Mouse (Mus musculus) heart, adult 8-10 months (tissue): ENCODE results near the gene Mt1. TPM values are rescaled to one million over a fixed set of nuclear protein-coding genes. Genes with fewer than 3 reads are reported as not detected.

ENCODE experiments used
- DNase-seq: peaks from one replicate; pipeline ENCODE4 v3.0.0; 2022; ENCODE audit warnings: low spot score
- total RNA-seq, 4 experiments: library from RNA; stranded (reverse); gene quantifications; 2 replicates each; pipeline ENCODE4 v1.2.4; 2022

Mt1 gene
- total RNA-seq, 4 experiments from 2014 or later = 196 to 496 (median 239) TPM

GRCm38 (mm10) chr8:94172809-94173732, 5.8 kb upstream of the Mt1 start:
- DNase-seq = no peak

DNA sequence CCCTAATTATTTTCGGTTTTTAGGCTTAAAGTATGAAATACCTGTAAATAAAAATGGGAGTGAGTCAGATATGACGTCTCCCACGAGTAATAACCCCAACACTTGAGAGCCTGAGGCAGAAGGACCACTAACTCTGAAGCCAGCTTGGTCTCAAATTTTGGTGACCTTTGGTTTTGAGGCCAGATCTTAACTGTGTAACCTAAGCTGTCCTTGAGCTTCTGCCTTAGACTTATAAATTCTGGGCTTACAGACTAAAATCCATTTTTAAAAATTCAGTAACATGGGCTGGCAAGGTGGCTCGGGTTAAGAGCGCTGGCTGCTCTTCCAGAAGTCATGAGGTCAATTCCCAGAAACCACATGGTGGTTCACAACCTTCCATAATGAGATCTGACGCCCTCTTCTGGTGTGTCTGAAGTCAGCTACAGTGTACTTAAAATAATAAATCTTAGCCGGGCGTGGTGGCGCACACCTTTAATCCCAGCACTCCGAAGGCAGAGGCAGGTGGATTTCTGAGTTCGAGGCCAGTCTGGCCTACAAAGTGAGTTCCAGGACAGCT, 5.0 kb upstream of the Mt1 start:
- DNase-seq = no peak

GRCm38 (mm10) chr8:94174619-94175213, 4.2 kb upstream of the Mt1 start:
- DNase-seq = no peak

DNA sequence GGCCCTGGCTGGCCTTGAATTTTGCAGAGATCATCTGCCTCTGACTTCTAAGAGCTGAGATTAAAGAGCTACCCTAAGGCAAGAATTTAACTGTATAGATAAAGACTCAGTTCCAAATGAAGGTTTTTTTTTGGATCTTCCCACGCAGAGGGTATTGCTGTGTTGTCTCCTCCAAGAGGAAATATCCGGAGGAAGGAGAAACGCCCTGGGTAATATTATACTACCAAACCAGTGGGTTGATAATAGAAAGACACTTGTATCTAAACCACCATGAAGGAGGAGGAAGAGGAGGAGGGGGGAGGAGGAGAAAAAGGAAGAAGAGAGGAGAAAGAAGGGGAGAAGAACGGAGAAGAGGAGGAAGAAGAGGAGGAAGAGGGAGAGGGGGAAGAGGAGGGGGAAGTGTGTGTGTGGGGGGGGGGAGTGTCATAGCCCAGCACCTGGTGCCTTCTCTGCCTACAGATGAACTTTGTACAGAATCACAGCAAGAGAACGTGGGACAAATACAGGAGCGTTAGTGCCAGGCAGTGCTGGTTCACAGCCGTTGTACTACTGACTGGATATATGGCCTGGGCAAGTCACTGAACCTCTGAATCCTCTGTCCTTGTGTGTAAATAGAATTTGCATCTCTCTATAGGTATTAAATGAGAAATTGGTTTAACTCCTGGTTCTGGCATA, 1.0 kb upstream of the Mt1 start:
- DNase-seq = no peak

- no peak for DNase-seq
Observed at GRCm38 (mm10) chr8:94179713-94180560, 1.1 kb downstream of the Mt1 start.

GRCm38 (mm10) chr8:94180561-94180908, 1.7 kb downstream of the Mt1 start:
- no peak for DNase-seq

DNA sequence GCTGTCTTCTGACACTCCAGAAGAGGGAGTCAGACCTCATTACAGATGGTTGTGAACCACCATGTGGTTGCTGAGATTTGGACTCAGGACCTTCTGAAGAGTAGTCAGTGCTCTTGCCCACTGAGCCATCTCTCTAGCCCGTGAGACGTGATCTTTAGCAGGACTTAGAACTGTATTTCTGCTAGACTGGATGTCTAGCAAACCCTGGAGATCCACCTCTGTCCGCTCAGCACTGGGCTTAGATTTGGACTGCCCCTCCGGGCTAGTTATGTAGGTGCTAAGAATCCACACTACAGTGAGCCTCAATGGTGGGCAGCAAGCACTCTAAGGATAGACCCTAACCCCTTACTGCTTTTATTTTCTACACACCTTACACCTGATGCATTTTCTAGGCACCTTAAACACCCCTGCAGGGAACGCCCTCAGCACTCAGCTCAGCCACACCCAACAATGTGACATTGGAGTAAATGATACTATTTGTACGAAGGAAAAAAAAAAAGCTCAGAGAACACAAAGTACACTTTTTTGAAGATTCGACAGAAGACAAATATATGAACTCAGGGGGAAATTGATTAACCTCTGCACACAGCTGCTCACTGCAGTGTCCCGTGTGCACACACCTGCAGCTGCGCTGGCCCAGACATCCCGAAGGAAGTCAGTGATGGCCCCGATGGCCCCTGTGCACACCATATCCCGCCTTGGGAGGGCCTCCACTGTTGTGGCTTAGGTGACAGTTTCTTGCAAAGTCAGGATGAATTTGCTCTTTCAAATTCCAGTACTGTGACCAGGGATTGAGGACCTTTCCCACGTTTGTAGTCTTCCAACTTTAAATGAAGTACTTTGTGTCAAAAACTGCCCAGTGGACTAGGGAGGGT, 3.4 kb downstream of the Mt1 start:
- DNase-seq = no peak

DNA sequence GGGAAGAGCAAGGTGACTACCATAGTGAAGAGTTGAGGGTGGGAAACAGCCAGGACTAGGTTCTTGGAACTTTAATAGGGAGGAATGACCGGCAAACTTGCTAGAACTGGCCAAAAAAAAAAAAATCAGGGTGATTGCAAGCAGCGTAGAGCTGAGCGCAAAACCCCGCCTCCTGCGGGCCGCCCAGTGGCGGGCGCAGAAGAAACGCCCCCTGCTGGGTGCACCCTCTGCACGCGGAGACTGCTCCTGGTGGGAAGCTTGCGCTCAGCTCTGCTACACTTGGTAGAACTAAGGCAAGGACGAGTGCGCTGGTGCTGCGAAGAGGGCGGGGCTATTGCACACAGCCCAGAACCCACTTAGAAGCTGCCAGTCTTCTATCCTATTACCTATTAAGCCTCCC, 4.2 kb downstream of the Mt1 start:
- DNase-seq = peak; percentile 73

- no peak for DNase-seq
Observed at GRCm38 (mm10) chr8:94184357-94184843, 5.5 kb downstream of the Mt1 start.

- DNase-seq = no peak
Observed at GRCm38 (mm10) chr8:94185791-94186190, 6.9 kb downstream of the Mt1 start.

GRCm38 (mm10) chr8:94186542-94186941, 7.7 kb downstream of the Mt1 start:
- peak; percentile 59 for DNase-seq

DNA sequence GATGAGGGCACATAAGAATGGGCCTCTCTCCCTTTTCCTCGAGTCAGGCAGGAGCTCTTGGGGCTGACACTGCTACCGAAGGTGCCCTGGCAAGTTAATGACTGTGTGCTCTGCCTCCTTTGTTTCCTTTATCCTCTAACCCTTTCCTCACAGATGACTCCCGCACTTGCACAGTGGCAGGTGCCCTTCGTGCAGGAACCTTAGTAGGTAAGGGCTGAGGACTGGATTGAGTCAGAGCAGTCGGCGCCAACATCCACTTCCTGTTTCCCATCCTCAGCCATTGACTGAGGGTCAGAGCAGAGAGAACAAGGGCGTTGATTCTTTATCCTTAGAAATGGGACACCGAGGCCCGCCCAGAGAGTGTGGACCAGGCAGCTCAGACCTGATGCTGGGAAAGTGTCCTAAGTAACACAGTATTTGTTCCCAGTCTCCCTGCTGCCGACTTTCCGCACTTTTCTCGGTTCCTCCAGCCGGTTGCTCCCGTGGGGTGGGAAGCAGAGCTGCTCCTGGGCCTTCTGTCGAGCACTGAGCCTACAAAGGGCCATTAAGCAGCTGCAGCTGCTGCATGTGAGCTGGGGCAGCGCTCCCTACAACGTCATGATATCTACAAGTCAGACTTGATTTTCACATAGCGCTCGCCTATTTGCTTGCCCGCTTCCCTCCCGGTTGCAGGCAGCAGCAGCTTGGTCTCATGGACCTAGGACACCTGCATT, 8.6 kb downstream of the Mt1 start:
- DNase-seq = no peak

DNA sequence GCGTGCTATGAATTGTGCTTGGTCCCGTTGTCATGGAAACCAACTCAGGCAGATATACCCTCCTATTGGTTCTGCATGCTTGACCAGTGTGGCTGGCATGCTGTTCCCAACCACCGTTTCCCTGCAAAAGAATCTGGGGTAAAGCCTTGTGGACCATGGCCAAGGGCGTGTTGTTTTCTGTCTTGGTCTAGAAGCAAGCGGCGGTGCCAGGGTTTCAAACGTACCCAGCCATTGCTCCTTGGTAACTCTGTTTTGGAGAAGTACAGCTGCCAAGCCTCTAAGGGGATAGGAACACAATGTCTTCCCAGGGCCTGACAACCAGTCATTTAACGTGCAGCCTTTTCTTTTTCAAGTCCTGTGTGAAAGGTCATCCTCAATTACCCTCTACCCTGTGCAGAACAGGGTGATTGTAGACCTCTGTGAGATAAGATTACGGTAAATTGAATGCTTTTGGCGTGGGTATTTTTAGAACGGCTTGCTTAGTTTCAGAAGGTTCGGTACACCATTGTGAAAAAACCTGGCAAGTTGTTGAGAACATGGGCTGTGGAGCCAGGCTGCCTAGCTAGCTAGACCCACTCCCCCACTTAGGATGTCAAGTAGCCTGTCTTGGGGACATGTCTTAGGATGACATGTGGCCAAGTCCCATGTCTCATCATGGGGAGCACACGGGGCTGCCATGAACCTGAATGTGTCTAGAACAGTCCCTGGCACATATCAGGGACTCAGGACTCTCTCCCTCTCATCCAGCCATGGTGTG, 10.6 kb downstream of the Mt1 start:
- peak; percentile 51 for DNase-seq

GRCm38 (mm10) chr8:94191101-94191691, 12.3 kb downstream of the Mt1 start:
- peak; percentile 80 for DNase-seq

DNA sequence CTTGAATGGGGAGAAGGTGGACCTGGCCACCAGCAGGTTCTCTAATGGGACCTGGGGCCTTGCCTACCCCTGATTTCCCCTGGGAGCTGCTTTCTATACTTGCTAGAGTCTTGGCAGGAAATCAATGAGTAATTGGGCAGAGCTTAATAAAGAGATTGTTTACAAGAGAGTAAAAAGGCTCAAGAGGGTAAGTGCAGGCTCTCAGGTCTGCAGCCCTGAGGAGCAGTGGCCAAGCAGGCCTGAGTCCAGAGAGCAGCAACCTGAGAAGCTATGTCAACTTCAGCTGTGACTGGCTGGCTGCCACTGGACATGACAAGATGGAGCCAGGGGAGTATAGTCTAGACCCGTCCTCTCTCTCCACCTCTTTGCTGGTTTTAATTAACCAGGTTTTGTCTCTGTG, 14.0 kb downstream of the Mt1 start:
- DNase-seq = no peak

DNA sequence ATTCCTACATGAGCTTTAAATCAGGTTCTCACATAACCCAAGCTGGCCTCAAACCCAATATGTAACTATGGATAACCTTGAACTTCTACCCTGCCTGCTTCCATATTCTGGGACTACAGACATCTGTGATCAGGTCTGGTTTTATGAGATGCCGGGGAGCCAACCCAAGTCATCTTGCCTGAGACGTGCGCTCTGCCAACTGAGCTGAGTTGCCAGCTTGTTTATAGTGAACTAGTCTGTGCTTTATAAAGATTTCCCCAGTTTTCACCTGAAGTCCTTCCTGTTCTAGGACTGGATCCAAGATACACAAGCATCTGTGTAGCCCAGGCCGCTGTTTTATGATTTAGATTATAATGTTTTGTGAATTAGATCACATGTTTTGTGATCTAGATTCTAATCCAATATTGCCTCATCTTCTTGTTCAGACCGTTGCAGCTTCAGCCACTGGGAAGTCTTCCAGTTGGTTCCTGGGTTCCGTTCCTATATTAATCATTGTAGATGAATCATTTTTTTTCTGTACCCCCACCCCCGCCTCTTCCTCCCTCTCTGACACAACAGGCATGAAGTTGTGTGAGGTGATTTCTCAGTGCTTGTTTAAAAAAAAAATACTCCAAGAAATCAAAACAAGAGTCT, 15.8 kb downstream of the Mt1 start:
- DNase-seq = no peak

GRCm38 (mm10) chr8:94199202-94199869, 20.5 kb downstream of the Mt1 start:
- peak; percentile 77 for DNase-seq
